Mouse (Mus musculus) subcutaneous adipose tissue, adult 2 months (tissue): ENCODE measurements around the gene Gm21750. TPM values are rescaled to one million over a fixed set of nuclear protein-coding genes. Genes with fewer than 3 reads are reported as not detected.

Source experiments
- polyA plus RNA-seq: library from polyadenylated mRNA; depleted of rRNA; stranded (reverse); fragments of >200 nt; gene quantifications from 2 replicates; pipeline ENCODE4 v1.2.3, GENCODE M21; 2012; ENCODE audit warnings: low replicate concordance; rRNA removed

Gm21750 gene
- not detected in 2 replicates for polyA plus RNA-seq

DNA sequence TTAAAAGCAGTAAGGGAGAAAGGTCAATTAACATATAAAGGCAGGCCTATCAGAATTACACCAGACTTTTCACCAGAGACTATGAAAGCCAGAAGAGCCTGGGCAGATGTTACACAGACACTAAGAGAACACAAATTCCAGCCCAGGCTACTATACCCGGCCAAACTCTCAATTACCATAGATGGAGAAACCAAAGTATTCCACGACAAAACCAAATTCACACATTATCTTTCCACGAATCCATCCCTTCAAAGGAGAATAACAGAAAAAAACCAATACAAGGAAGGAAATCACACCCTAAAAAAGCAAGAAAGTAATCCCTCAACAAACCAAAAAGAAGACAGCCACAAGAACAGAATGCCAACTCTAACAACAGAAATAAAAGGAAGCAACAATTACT lies at the start of gene Gm21750:
TSS of gene Gm21750 (plus strand) at position 301 of the 400 bp plus-strand sequence.

Other genes starting within 250 kb of the Gm21750 start
- gene Med4, start 151.2 kb upstream of the Gm21750 start, polyA plus RNA-seq = 15.6 and 16.1 TPM in 2 replicates
- 22.9 and 41.3 TPM in 2 replicates for gene Sucla2, start 135.9 kb upstream of the Gm21750 start, polyA plus RNA-seq
- gene Nudt15, start 113.0 kb upstream of the Gm21750 start, polyA plus RNA-seq = 2.4 and 2.9 TPM in 2 replicates